Comparison of ENCODE assay signal across 20 mouse cellular contexts in the genomic region with DNA sequence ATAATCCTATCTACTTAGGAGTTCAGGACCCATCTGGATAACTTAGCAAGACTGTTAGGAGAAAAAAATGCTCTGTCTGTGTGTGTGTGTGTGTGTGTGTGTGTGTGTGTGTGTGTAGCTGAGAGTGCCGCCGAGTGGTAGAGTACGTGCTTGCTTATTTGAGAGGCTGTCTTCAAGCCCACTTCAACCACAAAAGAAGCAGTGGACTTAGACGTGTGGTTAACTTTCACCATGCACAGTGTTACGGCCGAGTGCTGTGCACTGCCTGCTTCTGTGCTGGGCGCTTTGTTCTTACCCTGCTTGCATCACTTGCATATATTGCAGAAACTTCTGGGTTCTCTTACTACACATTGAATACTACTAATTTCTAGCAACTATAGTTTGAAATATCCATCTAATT.
"Had no signal": no experiment of that assay in that cellular context is flagged by ENCODE, and none has a peak within 500 bp of the region (broad histone marks: within the 10 kb centered on the region; RNA-seq: fewer than 3 reads in every experiment).

No protein-coding gene starts in this region.

- H3K4me3 ChIP-seq: intestine, embryonic 15.5 days; kidney, embryonic 15.5 days; left cerebral cortex, adult 2 months; liver, embryonic 13.5 days; lung, embryonic 15.5 days; midbrain, embryonic 12.5 days; neural tube, embryonic 12.5 days; neural tube, embryonic 15.5 days; stomach, embryonic 15.5 days had no signal

- H3K27ac ChIP-seq: intestine, embryonic 15.5 days; kidney, embryonic 15.5 days; left cerebral cortex, adult 2 months; liver, embryonic 13.5 days; lung, embryonic 15.5 days; macrophage; midbrain, embryonic 12.5 days; neural tube, embryonic 12.5 days; neural tube, embryonic 15.5 days; stomach, embryonic 15.5 days had no signal

- ATAC-seq: intestine, embryonic 15.5 days had no signal

- H3K27me3 ChIP-seq: intestine, embryonic 15.5 days; kidney, embryonic 15.5 days; liver, embryonic 13.5 days; lung, embryonic 15.5 days; midbrain, embryonic 12.5 days; neural tube, embryonic 12.5 days; neural tube, embryonic 15.5 days; stomach, embryonic 15.5 days had no signal

- H3K4me1 ChIP-seq: intestine, embryonic 15.5 days; liver, embryonic 13.5 days; lung, embryonic 15.5 days; midbrain, embryonic 12.5 days; neural tube, embryonic 12.5 days; neural tube, embryonic 15.5 days; stomach, embryonic 15.5 days had no signal

- H3K9ac ChIP-seq: intestine, embryonic 15.5 days; kidney, embryonic 15.5 days; liver, embryonic 13.5 days; lung, embryonic 15.5 days; midbrain, embryonic 12.5 days; neural tube, embryonic 12.5 days; neural tube, embryonic 15.5 days; stomach, embryonic 15.5 days had no signal

- DNase-seq: kidney, adult 11 months; kidney, adult 8-10 months; kidney, postnatal 10 days; kidney, postnatal 36 days; layer of hippocampus, postnatal 36 days; liver, embryonic 13.5 days; lung, postnatal 14 days; right cerebral cortex, adult 18-20 months; right cerebral cortex, postnatal 14 days; right cerebral cortex, postnatal 4 days; thymus, postnatal 25 days had no signal
